Comparison of ENCODE assay signal across 9 mouse cellular contexts in the genomic region with DNA sequence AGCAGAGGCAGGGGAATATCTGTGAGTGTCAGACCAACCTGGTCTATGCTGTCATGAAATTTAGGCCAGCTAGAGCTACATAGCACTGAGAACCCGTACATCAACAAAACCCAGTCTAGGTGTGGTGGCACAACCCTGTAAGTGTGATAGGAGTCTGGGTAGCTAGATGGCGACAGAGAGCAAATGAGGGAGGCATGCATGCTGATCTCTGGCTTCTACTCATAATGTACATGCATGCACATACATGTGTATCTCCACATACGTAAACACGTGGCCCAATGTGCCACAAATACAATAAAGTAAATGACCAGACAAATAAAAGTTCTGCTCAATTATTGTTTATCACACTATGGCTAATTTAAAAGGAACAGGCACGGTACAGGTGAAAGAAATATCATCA. TPM values are rescaled to one million over a fixed set of nuclear protein-coding genes. Genes with fewer than 3 reads are reported as not detected.
DNase-seq lines count a peak whose midpoint lies in the region; ATAC-seq and TF ChIP-seq lines count a peak whose summit lies in the region.
"Had no signal": no experiment of that assay in that cellular context is flagged by ENCODE, and none has a peak within 500 bp of the region (broad histone marks: within the 10 kb centered on the region; RNA-seq: fewer than 3 reads in every experiment).

No protein-coding gene starts in this region.

- peak; percentile 69 to 79 for DNase-seq in cerebellum, adult 2 months
- DNase-seq in liver, postnatal 0 days, result peak; percentile 52
- peak; percentile 78 for DNase-seq in NIH3T3 (ENCODE audit: low read depth)
- DNase-seq in retina, postnatal 1 day, result peak; percentile 77
- DNase-seq in gastrocnemius, postnatal 36 days, result no peak

- intact Hi-C loops in gastrocnemius, postnatal 36 days (cut with DNase I), result no loop called here

- H3K27me3 ChIP-seq in cerebellum, adult 2 months (ENCODE audit: control insufficient read depth, insufficient read depth, low read length), result no peaks in the 10 kb centered on the region
- H3K27me3 ChIP-seq in liver, postnatal 0 days (ENCODE audit: insufficient read depth, low read length), result peaks cover 57% of the 10 kb centered on the region
- peaks cover 93% of the 10 kb centered on the region for H3K27me3 ChIP-seq in liver, embryonic 12.5 days (replicated peaks)

- no peak for TF ChIP-seq EP300 in liver, postnatal 0 days (IDR thresholded peaks at IDR 0.05; ENCODE audit: low read depth)

- TF ChIP-seq POLR2A in cerebellum, adult 2 months (IDR thresholded peaks at IDR 0.05; ENCODE audit: borderline replicate concordance, insufficient read depth, low read length), result no peak

- no peak for ATAC-seq in cerebellum, adult (ENCODE audit: insufficient number of reproducible peaks, low FRiP score, low TSS enrichment)
- no peak for ATAC-seq in liver, postnatal 0 days
- no peak for ATAC-seq in liver, embryonic 12.5 days
- ATAC-seq in erythroid progenitor cell, adult 5-6 weeks (replicated peaks; ENCODE audit: low FRiP score, poor library complexity, severe bottlenecking), result peak; percentile 71

- H3K27ac ChIP-seq in cerebellum, adult 2 months (ENCODE audit: insufficient read depth, low read length), result 0 out of 2 replicates have a peak overlapping the region, but pooled peaks have one; percentile 31
- H3K27ac ChIP-seq in liver, postnatal 0 days (ENCODE audit: low read depth), result no peak overlapping the region
- no peak overlapping the region for H3K27ac ChIP-seq in liver, embryonic 12.5 days
- H3K27ac ChIP-seq: heart, embryonic 13.5 days had no signal

- 35% methylated on average over 5 of the region's 5 CpGs for WGBS in cerebellum, adult 2 months
- WGBS in liver, postnatal 0 days (ENCODE audit: insufficient replicate concordance), result 22% methylated on average over 5 of the region's 5 CpGs
- 23% methylated on average over 5 of the region's 5 CpGs for WGBS in liver, embryonic 12.5 days (ENCODE audit: insufficient replicate concordance)

- H3K4me1 ChIP-seq in cerebellum, adult 2 months (ENCODE audit: control insufficient read depth, insufficient read depth, low read length), result peaks cover 44% of the 10 kb centered on the region
- H3K4me1 ChIP-seq in liver, postnatal 0 days (ENCODE audit: insufficient read depth), result peaks cover 11% of the 10 kb centered on the region; the same call in 1 of the 2 replicates
- peaks cover 15% of the 10 kb centered on the region; the same call in 1 of the 2 replicates for H3K4me1 ChIP-seq in liver, embryonic 12.5 days

- no peak overlapping the region for H3K9ac ChIP-seq in liver, postnatal 0 days (replicated peaks)
- no peak overlapping the region for H3K9ac ChIP-seq in liver, embryonic 12.5 days
- H3K9ac ChIP-seq: heart, embryonic 13.5 days had no signal

- no peaks in the 10 kb centered on the region for H3K36me3 ChIP-seq in liver, postnatal 0 days (replicated peaks; ENCODE audit: insufficient read depth, low read length)
- H3K36me3 ChIP-seq in liver, embryonic 12.5 days, result no peaks in the 10 kb centered on the region
- H3K36me3 ChIP-seq: heart, embryonic 13.5 days had no signal

- no peaks in the 10 kb centered on the region for H3K9me3 ChIP-seq in liver, postnatal 0 days (ENCODE audit: low read length)
- H3K9me3 ChIP-seq in liver, embryonic 12.5 days (replicated peaks), result no peaks in the 10 kb centered on the region
- H3K9me3 ChIP-seq: heart, embryonic 13.5 days had no signal

- no peak overlapping the region for H3K4me3 ChIP-seq in cerebellum, adult 2 months (replicated peaks; ENCODE audit: insufficient read depth, low read depth, low read length)
- no peak overlapping the region for H3K4me3 ChIP-seq in liver, postnatal 0 days (ENCODE audit: low read depth, low read length)
- no peak overlapping the region for H3K4me3 ChIP-seq in liver, embryonic 12.5 days
- H3K4me3 ChIP-seq: heart, embryonic 13.5 days had no signal

- no peak overlapping the region for H3K4me2 ChIP-seq in liver, postnatal 0 days (ENCODE audit: low read depth, low read length)
- no peak overlapping the region for H3K4me2 ChIP-seq in liver, embryonic 12.5 days
- H3K4me2 ChIP-seq: heart, embryonic 13.5 days had no signal

- peak; percentile 91 for TF ChIP-seq CTCF in cerebellum, adult 2 months (IDR thresholded peaks at IDR 0.05; ENCODE audit: borderline replicate concordance, insufficient read depth, low read depth, low read length)
- TF ChIP-seq CTCF in liver, postnatal 0 days (IDR thresholded peaks at IDR 0.05; ENCODE audit: low read depth), result peak; percentile 77

RNA-seq across cellular contexts. Expression of a gene that starts 3.5 kb away (rescaled TPM):
- polyA plus RNA-seq in cerebellum, adult 2 months (2012; rRNA removed), result 88.0 and 100 TPM in 2 replicates
- polyA plus RNA-seq in liver, postnatal 0 days (2015; fragmentation: Nextera tagmentation; extraction: Ambion mirVana), result 0.09 and 0.13 TPM in 2 replicates
- 0.24 and 0.31 TPM in 2 replicates for polyA plus RNA-seq in liver, embryonic 12.5 days (2016; fragmentation: Nextera tagmentation; extraction: Ambion mirVana)
- total RNA-seq in erythroid progenitor cell, adult 5-6 weeks (2015; ENCODE audit: low replicate concordance), result not detected in 2 replicates
- total RNA-seq in erythroid progenitor cell, adult 5-6 weeks (2017; ENCODE audit: low replicate concordance), result 0.53 TPM in 1 of 2 replicates, not detected in the other
- total RNA-seq in gastrocnemius, postnatal 36 days (2021), result under 1 TPM; 0.66 to 0.72 TPM

RNA-seq across cellular contexts. Expression of a gene that starts 25.9 kb away (rescaled TPM):
- polyA plus RNA-seq in cerebellum, adult 2 months (2012; rRNA removed), result 1.7 and 4.1 TPM in 2 replicates
- polyA plus RNA-seq in liver, postnatal 0 days (2015; fragmentation: Nextera tagmentation; extraction: Ambion mirVana), result not detected in 2 replicates
- not detected in 2 replicates for polyA plus RNA-seq in liver, embryonic 12.5 days (2016; fragmentation: Nextera tagmentation; extraction: Ambion mirVana)
- not detected in 2 replicates for total RNA-seq in erythroid progenitor cell, adult 5-6 weeks (2015; ENCODE audit: low replicate concordance)
- total RNA-seq in erythroid progenitor cell, adult 5-6 weeks (2017; ENCODE audit: low replicate concordance), result not detected in 2 replicates
- under 1 TPM in 1 of 2 experiments, not detected in 1; 0.26 TPM for total RNA-seq in gastrocnemius, postnatal 36 days (2021)
- polyA plus RNA-seq: heart, embryonic 13.5 days had no signal

RNA-seq across cellular contexts. Expression of a gene that starts 26.4 kb away (rescaled TPM):
- polyA plus RNA-seq in cerebellum, adult 2 months (2012; rRNA removed), result 183 TPM in 2 replicates
- polyA plus RNA-seq in liver, postnatal 0 days (2015; fragmentation: Nextera tagmentation; extraction: Ambion mirVana), result 3.9 and 4.4 TPM in 2 replicates
- 11.2 and 11.7 TPM in 2 replicates for polyA plus RNA-seq in liver, embryonic 12.5 days (2016; fragmentation: Nextera tagmentation; extraction: Ambion mirVana)
- 13.8 and 20.2 TPM in 2 replicates for total RNA-seq in erythroid progenitor cell, adult 5-6 weeks (2015; ENCODE audit: low replicate concordance)
- 21.8 and 38.9 TPM in 2 replicates for total RNA-seq in erythroid progenitor cell, adult 5-6 weeks (2017; ENCODE audit: low replicate concordance)
- 10 to 100 TPM; 10.4 to 12.7 TPM for total RNA-seq in gastrocnemius, postnatal 36 days (2021)

RNA-seq across cellular contexts. Expression of a gene that starts 30.5 kb away (rescaled TPM):
- 55.1 and 56.7 TPM in 2 replicates for polyA plus RNA-seq in cerebellum, adult 2 months (2012; rRNA removed)
- 9.7 and 10.2 TPM in 2 replicates for polyA plus RNA-seq in liver, postnatal 0 days (2015; fragmentation: Nextera tagmentation; extraction: Ambion mirVana)
- polyA plus RNA-seq in liver, embryonic 12.5 days (2016; fragmentation: Nextera tagmentation; extraction: Ambion mirVana), result 13.5 and 14.0 TPM in 2 replicates
- 1.8 TPM in 1 of 2 replicates, not detected in the other for total RNA-seq in erythroid progenitor cell, adult 5-6 weeks (2015; ENCODE audit: low replicate concordance)
- 0.30 and 1.7 TPM in 2 replicates for total RNA-seq in erythroid progenitor cell, adult 5-6 weeks (2017; ENCODE audit: low replicate concordance)
- 1 to 10 TPM; 4.9 to 6.0 TPM for total RNA-seq in gastrocnemius, postnatal 36 days (2021)

Comparison
In these comparisons a context has a peak if more than half of its experiments do, and no peak if none do; other contexts are left out.
1. DNase-seq: peak in cerebellum, adult 2 months (2 of 2), liver, postnatal 0 days (single experiment), NIH3T3 (single experiment) and retina, postnatal 1 day (single experiment); none in gastrocnemius, postnatal 36 days (0 of 2).
2. RNA of a gene that starts 3.5 kb away (polyA plus RNA-seq): 88.0 to 100 TPM in cerebellum, adult 2 months; 0.24 to 0.31 TPM in liver, embryonic 12.5 days and 0.09 to 0.13 TPM in liver, postnatal 0 days; every median in the first group is over 10 times any median in the second.
3. RNA of a gene that starts 26.4 kb away (polyA plus RNA-seq): 183 TPM in cerebellum, adult 2 months; 11.2 to 11.7 TPM in liver, embryonic 12.5 days and 3.9 to 4.4 TPM in liver, postnatal 0 days; every median in the first group is over 10 times any median in the second.